Mouse (Mus musculus): ENCODE measurements at regions not wholly inside any gene's neighbourhood (a gene's known extent, or its start where the extent isn't known, plus 50 kb on each side); places are given as distances from the start of the nearest gene placed in this dataset.

- TF ChIP-seq CTCF (IDR thresholded peaks at IDR 0.05; ENCODE audit: low read depth) (no peak), EP300 (IDR thresholded peaks at IDR 0.05; ENCODE audit: low read depth) (no peak)
Observed at GRCm38 (mm10) chr16:75381191-75381590, 204.7 kb downstream of the Lipi start.
